In the genomic region with DNA sequence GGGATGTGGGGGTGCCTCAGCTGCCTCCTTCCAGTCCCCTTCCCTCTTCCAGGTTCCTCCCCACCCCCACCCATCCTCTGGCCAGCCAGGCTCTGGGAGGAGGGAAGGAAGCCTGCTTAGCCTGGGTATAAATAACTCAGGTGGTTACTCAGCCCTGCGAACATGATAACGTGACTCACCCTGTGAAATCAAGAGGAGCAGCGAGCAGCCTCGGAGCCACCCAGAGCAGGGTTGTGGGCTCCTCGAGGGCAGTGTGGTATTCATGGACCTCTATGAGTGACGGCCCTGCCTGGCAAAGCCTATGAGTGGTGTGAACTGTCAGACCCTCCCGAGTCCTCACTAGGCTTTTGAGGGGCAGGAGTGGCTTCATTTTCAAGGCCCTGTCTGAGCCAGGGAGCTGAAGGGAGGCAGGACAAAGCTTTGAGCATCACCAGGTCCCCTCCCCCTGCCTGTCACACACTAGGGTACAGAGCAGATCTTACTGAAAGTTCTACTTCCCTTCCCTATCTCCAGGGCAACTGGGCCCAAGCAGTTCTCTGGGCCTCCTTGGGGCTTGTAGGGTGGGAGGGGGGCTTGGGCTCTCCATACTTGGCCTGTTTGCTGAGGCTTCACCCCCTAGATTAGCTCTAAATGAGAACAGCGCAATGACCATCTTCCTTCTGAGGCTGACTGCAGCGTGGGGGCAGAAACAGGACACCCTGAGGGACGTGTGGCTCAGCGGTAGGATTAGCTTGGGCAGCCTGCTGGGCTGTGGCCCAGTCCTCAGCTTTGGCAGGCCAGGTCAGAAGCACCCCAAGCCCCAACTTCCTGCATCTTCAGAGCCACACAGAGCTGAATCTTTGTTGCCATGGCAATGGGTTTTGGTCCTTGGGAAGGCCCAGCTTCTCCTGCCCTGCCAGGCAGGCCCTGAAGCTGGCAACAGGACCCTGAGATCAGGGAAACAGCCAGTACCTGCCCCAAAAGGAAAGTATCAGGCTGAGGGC, we compare ENCODE assay signal across 8 mouse cellular contexts. TPM values are rescaled to one million over a fixed set of nuclear protein-coding genes. Genes with fewer than 3 reads are reported as not detected.
DNase-seq lines count a peak whose midpoint lies in the region; ATAC-seq lines count a peak whose summit lies in the region.

No protein-coding gene starts in this region.

- H3K36me3 ChIP-seq in hindbrain, embryonic 13.5 days: no peaks in the 10 kb centered on the region
- no peaks in the 10 kb centered on the region for H3K36me3 ChIP-seq in stomach, embryonic 14.5 days (ENCODE audit: control insufficient read depth, insufficient read depth, low read length)

- peak; percentile 51 to 69 for DNase-seq in frontal cortex, adult 2 months (ENCODE audit: extremely low spot score in 1 of 2, low spot score in 1 of 2)
- no peak for DNase-seq in frontal cortex, postnatal 14 days (ENCODE audit: low spot score in 2 of 2)
- DNase-seq in retina, postnatal 1 day: peak; percentile 8
- DNase-seq in retina, embryonic 14.5 days (ENCODE audit: low spot score): no peak
- no peak for DNase-seq in ovary, postnatal 14 days (ENCODE audit: low spot score)

- no peak overlapping the region for H3K4me3 ChIP-seq in hindbrain, embryonic 13.5 days
- no peak overlapping the region for H3K4me3 ChIP-seq in stomach, embryonic 14.5 days (ENCODE audit: low read depth, low read length)

- peak overlapping the region; percentile 48; the same call in 1 of the 2 replicates for H3K27ac ChIP-seq in hindbrain, embryonic 13.5 days
- no peak overlapping the region for H3K27ac ChIP-seq in stomach, embryonic 14.5 days (ENCODE audit: low read length)

- ATAC-seq in hindbrain, embryonic 13.5 days (ENCODE audit: low FRiP score): no peak
- ATAC-seq in stomach, embryonic 14.5 days (ENCODE audit: insufficient number of reproducible peaks, insufficient read depth, low FRiP score, low read depth): peak; percentile 15; the same call in 1 of the 2 replicates
- no peak for ATAC-seq in granulocyte monocyte progenitor cell, adult 5-6 weeks (replicated peaks; ENCODE audit: poor library complexity, severe bottlenecking)

- no peaks in the 10 kb centered on the region for H3K9me3 ChIP-seq in hindbrain, embryonic 13.5 days
- no peaks in the 10 kb centered on the region for H3K9me3 ChIP-seq in stomach, embryonic 14.5 days (ENCODE audit: control insufficient read depth, low read depth, low read length)

- no peak overlapping the region for H3K4me2 ChIP-seq in hindbrain, embryonic 13.5 days
- H3K4me2 ChIP-seq in stomach, embryonic 14.5 days (replicated peaks; ENCODE audit: low read depth, low read length): no peak overlapping the region

- 43% methylated on average over 11 of the region's 11 CpGs for WGBS in hindbrain, embryonic 13.5 days
- WGBS in stomach, embryonic 14.5 days: 40% methylated on average over 11 of the region's 11 CpGs

- H3K9ac ChIP-seq in hindbrain, embryonic 13.5 days: peak overlapping the region; percentile 46
- no peak overlapping the region for H3K9ac ChIP-seq in stomach, embryonic 14.5 days (replicated peaks; ENCODE audit: low read depth, low read length)

- H3K4me1 ChIP-seq in hindbrain, embryonic 13.5 days (replicated peaks): peaks cover 33% of the 10 kb centered on the region
- peaks cover 5% of the 10 kb centered on the region; the same call in 1 of the 2 replicates for H3K4me1 ChIP-seq in stomach, embryonic 14.5 days (ENCODE audit: control insufficient read depth, insufficient read depth, low read length)

- H3K27me3 ChIP-seq in hindbrain, embryonic 13.5 days: peaks cover 13% of the 10 kb centered on the region; the same call in 1 of the 2 replicates
- H3K27me3 ChIP-seq in stomach, embryonic 14.5 days (ENCODE audit: control insufficient read depth, insufficient read depth, low read length): no peaks in the 10 kb centered on the region

RNA-seq across cellular contexts. Expression of gene Pdgfb, which starts 9.8 kb away (rescaled TPM):
- polyA plus RNA-seq in frontal cortex, adult 2 months (2012; rRNA removed): 30.7 and 32.4 TPM in 2 replicates
- polyA plus RNA-seq in hindbrain, embryonic 13.5 days (2015; fragmentation: Nextera tagmentation; extraction: Ambion mirVana): 2.4 and 2.8 TPM in 2 replicates
- 5.0 and 6.2 TPM in 2 replicates for polyA plus RNA-seq in stomach, embryonic 14.5 days (2014; fragmentation: Nextera tagmentation; extraction: Ambion mirVana)
- total RNA-seq in granulocyte monocyte progenitor cell, adult 5-6 weeks (2014; fragmentation: Nextera tagmentation): 0.30 TPM in 1 of 2 replicates, not detected in the other
- total RNA-seq in granulocyte monocyte progenitor cell, adult 5-6 weeks (2017): 0.13 and 0.26 TPM in 2 replicates

RNA-seq across cellular contexts. Expression of gene Cbx7, which starts 53.7 kb away (rescaled TPM):
- polyA plus RNA-seq in frontal cortex, adult 2 months (2012; rRNA removed): 58.6 TPM in 2 replicates
- polyA plus RNA-seq in hindbrain, embryonic 13.5 days (2015; fragmentation: Nextera tagmentation; extraction: Ambion mirVana): 3.6 and 3.7 TPM in 2 replicates
- polyA plus RNA-seq in stomach, embryonic 14.5 days (2014; fragmentation: Nextera tagmentation; extraction: Ambion mirVana): 5.0 and 5.8 TPM in 2 replicates
- 3.4 and 3.7 TPM in 2 replicates for total RNA-seq in granulocyte monocyte progenitor cell, adult 5-6 weeks (2014; fragmentation: Nextera tagmentation)
- total RNA-seq in granulocyte monocyte progenitor cell, adult 5-6 weeks (2017): 0.26 and 1.7 TPM in 2 replicates

Comparison
In these comparisons a context has a peak if more than half of its experiments do, and no peak if none do; other contexts are left out.
1. DNase-seq: peak in frontal cortex, adult 2 months (2 of 2) and retina, postnatal 1 day (single experiment); none in frontal cortex, postnatal 14 days (0 of 2), retina, embryonic 14.5 days (single experiment) and ovary, postnatal 14 days (single experiment).